Mouse (Mus musculus) lung, postnatal 0 days (tissue): ENCODE measurements around the gene Morc2a. TPM values are rescaled to one million over a fixed set of nuclear protein-coding genes. Genes with fewer than 3 reads are reported as not detected.

ENCODE experiments used
- ATAC-seq: fragments of 200-750 bp; cut with Nextera tagmentation; 2 replicates; pipeline ENCODE4 v1.8.0; 2017; ENCODE audit warnings: moderate library complexity
- DNase-seq: peaks from one replicate; pipeline ENCODE4 v3.0.0-alpha.2; 2016; ENCODE audit warnings: low spot score
- H3K27ac ChIP-seq: fragments of 300-500 bp; sonication (generic); 2 replicates; pipeline ENCODE4 v1.5.1; 2014; ENCODE audit warnings: antibody characterized with exemption, mild to moderate bottlenecking, low read length, mixed read lengths
- H3K27me3 ChIP-seq: fragments of 300-500 bp; sonication (generic); replicated peaks from 2 replicates; pipeline ENCODE4 v1.6.1; 2014; ENCODE audit warnings: low read length, mixed read lengths; ENCODE audit not compliant: insufficient read depth
- H3K36me3 ChIP-seq: fragments of 300-500 bp; sonication (generic); 2 replicates; pipeline ENCODE4 v1.6.1; 2014; ENCODE audit warnings: low read length, mixed read lengths; ENCODE audit not compliant: insufficient read depth
- H3K4me1 ChIP-seq: fragments of 300-500 bp; sonication (generic); 2 replicates; pipeline ENCODE4 v1.6.1; 2014; ENCODE audit warnings: antibody characterized with exemption, low read depth, low read length, mixed read lengths; ENCODE audit not compliant: insufficient read depth
- H3K4me2 ChIP-seq: fragments of 300-500 bp; sonication (generic); replicated peaks from 2 replicates; pipeline ENCODE4 v1.6.1; 2014; ENCODE audit warnings: low read depth, mild to moderate bottlenecking, low read length, moderate library complexity, mixed read lengths
- H3K4me3 ChIP-seq: fragments of 300-500 bp; sonication (generic); 2 replicates; pipeline ENCODE4 v1.5.1; 2014; ENCODE audit warnings: low read depth, low read length
- H3K9ac ChIP-seq: fragments of 300-500 bp; sonication (generic); replicated peaks from 2 replicates; pipeline ENCODE4 v1.6.1; 2014; ENCODE audit warnings: low read depth, mild to moderate bottlenecking
- H3K9me3 ChIP-seq: fragments of 300-500 bp; sonication (generic); 2 replicates; pipeline ENCODE4 v1.6.1; 2016; ENCODE audit warnings: low read length, mixed read lengths
- CTCF ChIP-seq: IDR thresholded peaks from 2 replicates; pipeline ENCODE4 v1.5.1; 2016; ENCODE audit warnings: antibody characterized with exemption, mild to moderate bottlenecking
- EP300 ChIP-seq: IDR thresholded peaks from 2 replicates; pipeline ENCODE4 v1.6.1; 2016; ENCODE audit warnings: antibody characterized with exemption, mild to moderate bottlenecking, control low read depth
- WGBS: fragments of 180-500 bp; shearing (Covaris S2); extraction: QIAGEN DNeasy Blood & Tissue Kit; methylation state at CpG from one replicate; pipeline ENCODE4 v1.1.7; 2014; 5-methylcytosine and 5-hydroxymethylcytosine counted together
- polyA plus RNA-seq: library from polyadenylated mRNA; unstranded; fragments of >200 nt; fragmentation: Nextera tagmentation; extraction: Ambion mirVana; gene quantifications from 2 replicates; pipeline ENCODE4 v1.2.1, GENCODE M21; 2015

Gene Morc2a
- polyA plus RNA-seq, 1 experiment from 2014 or later = 9.9 TPM

- peak; percentile 8; the same call in 1 of the 2 replicates for TF ChIP-seq CTCF
- no peak for TF ChIP-seq EP300
- DNase-seq (peak; percentile 68), ATAC-seq (peak; percentile 81)
- no peak overlapping the region for H3K27ac ChIP-seq
- H3K36me3 ChIP-seq = peaks cover 40% of the 10 kb centered on the region
- H3K9me3 ChIP-seq = no peaks in the 10 kb centered on the region
- no peaks in the 10 kb centered on the region for H3K27me3 ChIP-seq
- no peaks in the 10 kb centered on the region for H3K4me1 ChIP-seq
- no peak overlapping the region for H3K4me2 ChIP-seq
- no peak overlapping the region for H3K4me3 ChIP-seq
- 39% methylated on average over 6 of the region's 6 CpGs for WGBS
- H3K9ac ChIP-seq = no peak overlapping the region
These were observed 28.2 kb downstream of the Morc2a start for GRCm38 (mm10) chr11:3677204-3677603.

GRCm38 (mm10) chr11:3679771-3680170, 30.8 kb downstream of the Morc2a start:
- 95% methylated on average over 3 of the region's 3 CpGs for WGBS
- Histone ChIP-seq H3K4me2 (no peak overlapping the region), H3K4me3 (no peak overlapping the region), H3K9me3 (no peaks in the 10 kb centered on the region), H3K27me3 (no peaks in the 10 kb centered on the region), H3K36me3 (peaks cover 34% of the 10 kb centered on the region), H3K9ac (no peak overlapping the region), H3K27ac (no peak overlapping the region), H3K4me1 (no peaks in the 10 kb centered on the region; the same call in 1 of the 2 replicates)
- DNase-seq (no peak), ATAC-seq (no peak)
- TF ChIP-seq CTCF (no peak), EP300 (no peak)

GRCm38 (mm10) chr11:3683696-3684095, 34.7 kb downstream of the Morc2a start:
- 86% methylated on average over 11 of the region's 11 CpGs for WGBS
- Histone ChIP-seq H3K4me3 (no peak overlapping the region), H3K9ac (no peak overlapping the region), H3K36me3 (peaks cover 43% of the 10 kb centered on the region), H3K4me2 (no peak overlapping the region), H3K4me1 (no peaks in the 10 kb centered on the region; the same call in 1 of the 2 replicates), H3K27ac (no peak overlapping the region), H3K9me3 (no peaks in the 10 kb centered on the region), H3K27me3 (no peaks in the 10 kb centered on the region)
- no peak for TF ChIP-seq CTCF
- no peak for TF ChIP-seq EP300
- no peak for DNase-seq
- ATAC-seq = no peak

GRCm38 (mm10) chr11:3684232-3684631, 35.2 kb downstream of the Morc2a start:
- DNase-seq = peak; percentile 43
- WGBS = 95% methylated on average over 1 of the region's 1 CpGs
- H3K9me3 ChIP-seq = no peaks in the 10 kb centered on the region
- TF ChIP-seq CTCF (no peak), EP300 (no peak)
- no peaks in the 10 kb centered on the region for H3K27me3 ChIP-seq
- peaks cover 44% of the 10 kb centered on the region for H3K36me3 ChIP-seq
- no peak overlapping the region for H3K27ac ChIP-seq
- no peak overlapping the region for H3K9ac ChIP-seq
- H3K4me3 ChIP-seq = no peak overlapping the region
- H3K4me1 ChIP-seq = no peaks in the 10 kb centered on the region; the same call in 1 of the 2 replicates
- H3K4me2 ChIP-seq = no peak overlapping the region
- peak; percentile 41 for ATAC-seq

- TF ChIP-seq EP300 = no peak
- no peak for TF ChIP-seq CTCF
- Histone ChIP-seq H3K9me3 (no peaks in the 10 kb centered on the region), H3K9ac (no peak overlapping the region), H3K27ac (no peak overlapping the region), H3K36me3 (peaks cover 45% of the 10 kb centered on the region), H3K27me3 (no peaks in the 10 kb centered on the region), H3K4me1 (no peaks in the 10 kb centered on the region; the same call in 1 of the 2 replicates), H3K4me3 (no peak overlapping the region), H3K4me2 (no peak overlapping the region)
- no peak for DNase-seq
- ATAC-seq = no peak
- 89% methylated on average over 5 of the region's 5 CpGs for WGBS
These were observed 35.9 kb downstream of the Morc2a start for GRCm38 (mm10) chr11:3684723-3685430.

- H3K4me2 ChIP-seq = no peak overlapping the region
- no peaks in the 10 kb centered on the region for H3K27me3 ChIP-seq
- no peak for DNase-seq
- H3K9ac ChIP-seq = no peak overlapping the region
- TF ChIP-seq CTCF (no peak), EP300 (no peak)
- no peaks in the 10 kb centered on the region; the same call in 1 of the 2 replicates for H3K4me1 ChIP-seq
- peaks cover 40% of the 10 kb centered on the region for H3K36me3 ChIP-seq
- H3K27ac ChIP-seq = no peak overlapping the region
- H3K9me3 ChIP-seq = no peaks in the 10 kb centered on the region
- ATAC-seq = no peak
- no peak overlapping the region for H3K4me3 ChIP-seq
- 94% methylated on average over 8 of the region's 8 CpGs for WGBS
These were observed 36.4 kb downstream of the Morc2a start for GRCm38 (mm10) chr11:3685431-3685830.
